Mouse (Mus musculus): ENCODE data around the gene Hspg2. TPM values are rescaled to one million over a fixed set of nuclear protein-coding genes. Genes with fewer than 3 reads are reported as not detected.

The Hspg2 gene
- polyA plus RNA-seq, 1 experiment from 2014 or later = 58.1 TPM

DNA sequence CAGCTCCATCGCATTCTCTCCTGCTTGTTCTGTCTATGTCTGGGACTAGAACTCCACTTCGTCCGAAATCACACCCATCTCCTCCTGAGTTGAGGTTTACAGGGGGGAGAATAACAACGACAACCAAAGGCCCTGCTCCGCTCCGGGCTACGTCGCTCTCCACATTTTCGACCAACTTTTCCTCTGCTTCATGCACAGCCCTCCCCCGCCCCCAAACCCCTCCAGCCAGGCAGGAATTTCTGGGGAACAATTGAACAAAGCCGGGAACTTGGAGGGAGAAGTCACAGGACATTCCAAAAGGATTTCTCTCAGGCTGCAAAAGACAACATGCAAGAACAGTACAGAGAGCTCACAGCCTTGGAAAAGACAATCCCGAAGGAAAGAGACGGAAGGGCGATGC lies 7.9 kb upstream of the Hspg2 start:
- Histone ChIP-seq H3K4me1 (ENCODE audit: insufficient read depth) (peaks cover 14% of the 10 kb centered on the region; the same call in 1 of the 2 replicates), H3K4me2 (no peak overlapping the region), H3K4me3 (ENCODE audit: low read depth, low read length) (no peak overlapping the region), H3K36me3 (ENCODE audit: insufficient read depth) (no peaks in the 10 kb centered on the region), H3K9ac (no peak overlapping the region), H3K9me3 (ENCODE audit: low read depth, low read length) (no peaks in the 10 kb centered on the region), H3K27ac (ENCODE audit: low read depth) (no peak overlapping the region; the same call in 1 of the 2 replicates), H3K27me3 (ENCODE audit: insufficient read depth, low read length) (no peaks in the 10 kb centered on the region)
- WGBS = 72% methylated on average over 14 of the region's 14 CpGs
- TF ChIP-seq CTCF (IDR thresholded peaks at IDR 0.05; ENCODE audit: low read depth) = no peak
- DNase-seq = no peak
- no peak for ATAC-seq (ENCODE audit: insufficient read depth)

DNA sequence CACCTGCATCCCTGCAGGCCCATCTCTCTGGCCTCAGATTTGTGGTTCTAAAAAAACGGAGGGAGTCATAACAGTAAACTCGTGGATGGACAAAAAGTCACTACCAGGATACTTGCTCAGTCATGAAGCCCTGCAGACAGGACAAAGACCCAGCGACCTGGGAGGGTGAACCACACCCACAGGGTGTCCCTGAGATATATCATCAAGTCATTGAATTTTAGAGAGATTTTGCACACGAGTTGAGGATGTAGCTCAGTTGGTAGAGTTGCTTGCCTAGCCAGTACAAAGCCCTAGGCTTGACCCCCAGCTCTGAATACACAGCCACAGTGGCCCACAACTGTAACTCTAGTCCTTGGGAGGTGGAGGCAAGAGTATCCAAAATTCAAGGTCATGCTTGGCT lies 7.4 kb upstream of the Hspg2 start:
- peaks cover 14% of the 10 kb centered on the region; the same call in 1 of the 2 replicates for H3K4me1 ChIP-seq (ENCODE audit: insufficient read depth)
- H3K9me3 ChIP-seq (ENCODE audit: low read depth, low read length) = no peaks in the 10 kb centered on the region
- ATAC-seq (ENCODE audit: insufficient read depth) (no peak), DNase-seq (no peak)
- 71% methylated on average over 4 of the region's 4 CpGs for WGBS
- no peak overlapping the region for H3K9ac ChIP-seq
- H3K4me2 ChIP-seq = no peak overlapping the region
- no peak overlapping the region; the same call in 1 of the 2 replicates for H3K27ac ChIP-seq (ENCODE audit: low read depth)
- no peak overlapping the region for H3K4me3 ChIP-seq (ENCODE audit: low read depth, low read length)
- no peaks in the 10 kb centered on the region for H3K27me3 ChIP-seq (ENCODE audit: insufficient read depth, low read length)
- TF ChIP-seq CTCF (IDR thresholded peaks at IDR 0.05; ENCODE audit: low read depth) = no peak
- no peaks in the 10 kb centered on the region for H3K36me3 ChIP-seq (ENCODE audit: insufficient read depth)

DNA sequence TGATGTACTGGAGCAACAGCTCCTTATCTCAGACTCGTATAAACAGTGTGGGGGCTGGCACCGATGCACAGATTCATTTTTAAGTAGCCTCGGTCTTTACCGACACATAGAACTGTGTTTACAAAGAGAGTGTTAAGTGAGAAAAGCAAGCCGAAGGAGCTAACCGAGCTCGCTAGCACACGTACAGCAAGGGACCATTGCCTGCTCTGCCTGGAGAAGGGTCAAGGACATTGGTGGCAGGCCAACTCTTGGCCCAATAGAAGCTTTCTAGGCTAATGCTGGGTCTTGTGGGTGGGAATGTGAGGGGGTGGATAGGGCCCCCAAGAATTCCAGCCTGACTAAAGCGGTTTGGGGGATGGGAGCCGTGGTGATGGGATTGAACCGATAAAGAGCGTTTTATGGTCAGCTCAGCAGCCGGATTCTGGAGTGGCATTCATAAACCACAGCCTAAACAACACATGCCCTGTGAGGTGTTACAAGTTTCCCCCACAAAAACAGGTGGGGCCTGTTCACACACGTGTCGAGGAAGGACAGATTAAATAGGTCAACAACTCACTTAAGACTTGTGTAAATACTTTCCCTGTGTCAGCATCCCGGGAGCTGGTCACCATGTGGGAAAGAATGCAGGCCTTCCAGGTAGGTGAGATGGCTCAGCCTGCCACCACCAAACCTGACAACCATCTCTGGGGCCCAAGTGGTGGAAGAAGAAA lies 6.4 kb upstream of the Hspg2 start:
- peak overlapping the region; percentile 74 for H3K27ac ChIP-seq (ENCODE audit: low read depth)
- H3K36me3 ChIP-seq (ENCODE audit: insufficient read depth) = no peaks in the 10 kb centered on the region
- H3K4me3 ChIP-seq (ENCODE audit: low read depth, low read length) = no peak overlapping the region
- no peak overlapping the region for H3K9ac ChIP-seq
- no peak overlapping the region for H3K4me2 ChIP-seq
- H3K4me1 ChIP-seq (ENCODE audit: insufficient read depth) = peaks cover 16% of the 10 kb centered on the region
- no peaks in the 10 kb centered on the region for H3K27me3 ChIP-seq (ENCODE audit: insufficient read depth, low read length)
- DNase-seq (peak; percentile 96), ATAC-seq (ENCODE audit: insufficient read depth) (peak; percentile 92)
- H3K9me3 ChIP-seq (ENCODE audit: low read depth, low read length) = no peaks in the 10 kb centered on the region
- no peak for TF ChIP-seq CTCF (IDR thresholded peaks at IDR 0.05; ENCODE audit: low read depth)
- WGBS = 19% methylated on average over 16 of the region's 16 CpGs

DNA sequence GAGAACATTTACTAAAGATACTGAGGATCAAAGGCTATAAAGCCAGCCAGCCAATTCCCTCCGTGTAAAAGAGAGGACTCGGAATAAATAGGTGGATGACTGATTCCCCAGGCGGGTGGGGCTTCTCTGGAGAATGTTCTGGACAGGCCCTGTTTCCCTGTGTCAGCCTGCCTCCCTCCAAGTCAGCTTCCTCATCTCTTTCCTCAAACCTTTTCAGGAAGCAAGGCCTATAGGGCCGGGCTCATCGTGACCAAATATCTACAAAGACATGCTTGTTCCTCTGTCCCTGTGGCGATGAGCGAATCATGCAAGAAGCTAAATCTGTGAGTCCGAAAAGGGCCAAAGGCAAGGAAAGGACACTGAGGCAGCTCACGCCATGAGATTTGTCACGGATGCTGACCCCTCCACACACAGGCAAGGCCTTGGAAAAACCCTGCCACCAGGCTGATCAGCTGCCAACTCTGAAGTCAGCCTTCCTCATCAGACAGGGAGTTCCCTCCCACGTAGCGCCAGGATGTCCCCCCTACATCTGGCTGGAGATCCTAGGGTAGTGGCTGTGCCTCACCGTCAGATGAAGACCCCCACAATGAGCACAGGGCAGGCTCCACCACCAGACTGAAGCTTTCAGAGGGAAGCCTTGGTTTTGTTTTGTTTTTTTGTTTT lies 3.3 kb upstream of the Hspg2 start:
- TF ChIP-seq CTCF (IDR thresholded peaks at IDR 0.05; ENCODE audit: low read depth) = no peak
- WGBS = 62% methylated on average over 13 of the region's 13 CpGs
- Histone ChIP-seq H3K4me3 (ENCODE audit: low read depth, low read length) (no peak overlapping the region), H3K27me3 (ENCODE audit: insufficient read depth, low read length) (no peaks in the 10 kb centered on the region), H3K9me3 (ENCODE audit: low read depth, low read length) (no peaks in the 10 kb centered on the region), H3K27ac (ENCODE audit: low read depth) (peak overlapping the region; percentile 26; the same call in 1 of the 2 replicates), H3K9ac (no peak overlapping the region), H3K4me1 (ENCODE audit: insufficient read depth) (peaks cover 28% of the 10 kb centered on the region), H3K4me2 (no peak overlapping the region), H3K36me3 (ENCODE audit: insufficient read depth) (no peaks in the 10 kb centered on the region)
- no peak for DNase-seq
- no peak for ATAC-seq (ENCODE audit: insufficient read depth)

DNA sequence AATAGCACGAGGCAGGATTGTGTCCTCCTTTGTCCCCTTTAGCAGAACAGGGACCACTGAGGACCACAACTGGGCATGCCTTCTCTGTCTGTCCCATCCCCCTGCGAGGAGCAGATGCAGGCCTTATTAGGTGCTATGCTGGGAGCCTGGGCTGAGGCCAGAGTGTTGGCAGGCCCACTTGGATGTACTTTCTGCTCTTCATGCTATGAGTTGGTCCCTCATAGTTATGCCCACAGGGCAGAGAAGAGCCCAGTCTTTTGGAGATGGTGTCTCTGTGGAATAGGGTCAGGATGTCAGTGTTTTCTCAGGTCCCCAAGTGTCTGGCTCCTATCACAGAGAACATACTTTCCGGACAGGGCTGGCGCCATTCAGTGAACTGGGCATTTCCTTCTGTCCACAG lies 1.6 kb upstream of the Hspg2 start:
- ATAC-seq (ENCODE audit: insufficient read depth) (no peak), DNase-seq (peak; percentile 29)
- Histone ChIP-seq H3K9me3 (ENCODE audit: low read depth, low read length) (no peaks in the 10 kb centered on the region), H3K9ac (no peak overlapping the region; the same call in 1 of the 2 replicates), H3K4me3 (ENCODE audit: low read depth, low read length) (no peak overlapping the region), H3K27ac (ENCODE audit: low read depth) (peak overlapping the region; percentile 69), H3K4me1 (ENCODE audit: insufficient read depth) (peaks cover 34% of the 10 kb centered on the region), H3K27me3 (ENCODE audit: insufficient read depth, low read length) (no peaks in the 10 kb centered on the region), H3K4me2 (no peak overlapping the region), H3K36me3 (ENCODE audit: insufficient read depth) (no peaks in the 10 kb centered on the region)
- WGBS = 70% methylated on average over 4 of the region's 4 CpGs
- no peak for TF ChIP-seq CTCF (IDR thresholded peaks at IDR 0.05; ENCODE audit: low read depth)

DNA sequence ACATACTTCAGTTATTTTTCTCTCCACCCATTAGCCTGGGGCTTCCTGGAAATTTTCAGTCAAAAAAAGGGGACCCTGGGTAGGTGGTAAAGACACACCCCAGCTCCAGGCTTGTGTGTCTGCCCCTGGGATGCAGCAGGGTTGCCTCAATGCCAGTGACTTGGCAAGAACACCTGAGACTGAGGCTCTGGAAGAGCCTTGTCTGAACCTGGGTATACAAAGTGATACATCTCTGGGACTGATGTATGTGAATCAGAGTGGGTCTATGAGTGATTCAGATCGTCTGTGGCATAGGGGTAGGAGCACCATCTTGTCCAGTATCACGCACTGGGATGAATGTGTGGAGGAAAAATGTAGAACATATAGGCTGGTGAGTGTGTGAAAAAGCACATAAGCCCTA lies 1.0 kb upstream of the Hspg2 start:
- DNase-seq (no peak), ATAC-seq (ENCODE audit: insufficient read depth) (no peak)
- no peaks in the 10 kb centered on the region for H3K27me3 ChIP-seq (ENCODE audit: insufficient read depth, low read length)
- no peaks in the 10 kb centered on the region for H3K9me3 ChIP-seq (ENCODE audit: low read depth, low read length)
- H3K27ac ChIP-seq (ENCODE audit: low read depth) = peak overlapping the region; percentile 69; the same call in 1 of the 2 replicates
- WGBS = 86% methylated on average over 2 of the region's 2 CpGs
- H3K4me2 ChIP-seq = peak overlapping the region; percentile 74; the same call in 1 of the 2 replicates
- H3K36me3 ChIP-seq (ENCODE audit: insufficient read depth) = no peaks in the 10 kb centered on the region
- TF ChIP-seq CTCF (IDR thresholded peaks at IDR 0.05; ENCODE audit: low read depth) = no peak
- peaks cover 30% of the 10 kb centered on the region for H3K4me1 ChIP-seq (ENCODE audit: insufficient read depth)
- H3K9ac ChIP-seq = no peak overlapping the region
- no peak overlapping the region for H3K4me3 ChIP-seq (ENCODE audit: low read depth, low read length)
